Mouse (Mus musculus) limb, embryonic 14.5 days (tissue): Measurements from ENCODE around the gene Rap1gap2. TPM values are rescaled to one million over a fixed set of nuclear protein-coding genes. Genes with fewer than 3 reads are reported as not detected.

ENCODE experiments used
- ATAC-seq: fragments of 200-750 bp; cut with Nextera tagmentation; 2 replicates; pipeline ENCODE4 v1.8.0; 2017; ENCODE audit warnings: low read depth, moderate number of reproducible peaks, moderate TSS enrichment; ENCODE audit not compliant: low FRiP score
- DNase-seq: peaks from one replicate; pipeline ENCODE4 v3.0.0-alpha.2; 2015; ENCODE audit warnings: low spot score
- H3K27ac ChIP-seq: fragments of 300-500 bp; sonication (generic); replicated peaks from 2 replicates; pipeline ENCODE4 v1.5.1; 2014; ENCODE audit warnings: low read depth, mild to moderate bottlenecking, low read length, moderate library complexity, mixed read lengths
- H3K27me3 ChIP-seq: fragments of 300-500 bp; sonication (generic); 2 replicates; pipeline ENCODE4 v1.6.1; 2014; ENCODE audit warnings: low read length, mixed read lengths; ENCODE audit not compliant: control insufficient read depth, insufficient read depth
- H3K36me3 ChIP-seq: fragments of 300-500 bp; sonication (generic); 2 replicates; pipeline ENCODE4 v1.6.1; 2014; ENCODE audit warnings: mild to moderate bottlenecking, low read length, moderate library complexity, mixed read lengths; ENCODE audit not compliant: control insufficient read depth, insufficient read depth
- H3K4me1 ChIP-seq: fragments of 300-500 bp; sonication (generic); 2 replicates; pipeline ENCODE4 v1.6.1; 2014; ENCODE audit warnings: antibody characterized with exemption, low read length, mixed read lengths; ENCODE audit not compliant: control insufficient read depth, insufficient read depth
- H3K4me2 ChIP-seq: fragments of 300-500 bp; sonication (generic); replicated peaks from 2 replicates; pipeline ENCODE4 v1.6.1; 2014; ENCODE audit warnings: low read depth, mild to moderate bottlenecking, low read length, moderate library complexity; ENCODE audit not compliant: severe bottlenecking
- H3K4me3 ChIP-seq: fragments of 300-500 bp; sonication (generic); replicated peaks from 2 replicates; pipeline ENCODE4 v1.5.1; 2014; ENCODE audit warnings: low read length
- H3K9ac ChIP-seq: fragments of 300-500 bp; sonication (generic); 2 replicates; pipeline ENCODE4 v1.6.1; 2014; ENCODE audit warnings: mild to moderate bottlenecking, low read depth, low read length, moderate library complexity; ENCODE audit not compliant: severe bottlenecking
- H3K9me3 ChIP-seq: fragments of 300-500 bp; sonication (generic); 2 replicates; pipeline ENCODE4 v1.6.1; 2016; ENCODE audit warnings: low read length; ENCODE audit not compliant: control insufficient read depth
- POLR2A ChIP-seq: fragments of 200-500 bp; IDR thresholded peaks from 2 replicates; pipeline ENCODE4 v1.8.0; 2012; ENCODE audit warnings: inconsistent platforms, mild to moderate bottlenecking, moderate library complexity, borderline replicate concordance; ENCODE audit not compliant: insufficient read depth, insufficient read length; ENCODE audit errors: extremely low read depth
- WGBS: fragments of 180-500 bp; shearing (Covaris S2); extraction: QIAGEN DNeasy Blood & Tissue Kit; methylation state at CpG from one replicate; pipeline ENCODE4 v1.1.7; 2014; 5-methylcytosine and 5-hydroxymethylcytosine counted together
- polyA plus RNA-seq, 2 experiments: library from polyadenylated mRNA; depleted of rRNA in 1 of 2; stranded (reverse) in 1 of 2; unstranded in 1 of 2; fragments of >200 nt; fragmentation: Nextera tagmentation in 1 of 2; extraction: Ambion mirVana in 1 of 2; gene quantifications; 2 replicates each; pipeline versions ENCODE4 v1.2.1 to v1.2.3; 2012 to 2014

Rap1gap2 gene
- polyA plus RNA-seq, 2 experiments = 1.1 to 4.1 TPM

DNA sequence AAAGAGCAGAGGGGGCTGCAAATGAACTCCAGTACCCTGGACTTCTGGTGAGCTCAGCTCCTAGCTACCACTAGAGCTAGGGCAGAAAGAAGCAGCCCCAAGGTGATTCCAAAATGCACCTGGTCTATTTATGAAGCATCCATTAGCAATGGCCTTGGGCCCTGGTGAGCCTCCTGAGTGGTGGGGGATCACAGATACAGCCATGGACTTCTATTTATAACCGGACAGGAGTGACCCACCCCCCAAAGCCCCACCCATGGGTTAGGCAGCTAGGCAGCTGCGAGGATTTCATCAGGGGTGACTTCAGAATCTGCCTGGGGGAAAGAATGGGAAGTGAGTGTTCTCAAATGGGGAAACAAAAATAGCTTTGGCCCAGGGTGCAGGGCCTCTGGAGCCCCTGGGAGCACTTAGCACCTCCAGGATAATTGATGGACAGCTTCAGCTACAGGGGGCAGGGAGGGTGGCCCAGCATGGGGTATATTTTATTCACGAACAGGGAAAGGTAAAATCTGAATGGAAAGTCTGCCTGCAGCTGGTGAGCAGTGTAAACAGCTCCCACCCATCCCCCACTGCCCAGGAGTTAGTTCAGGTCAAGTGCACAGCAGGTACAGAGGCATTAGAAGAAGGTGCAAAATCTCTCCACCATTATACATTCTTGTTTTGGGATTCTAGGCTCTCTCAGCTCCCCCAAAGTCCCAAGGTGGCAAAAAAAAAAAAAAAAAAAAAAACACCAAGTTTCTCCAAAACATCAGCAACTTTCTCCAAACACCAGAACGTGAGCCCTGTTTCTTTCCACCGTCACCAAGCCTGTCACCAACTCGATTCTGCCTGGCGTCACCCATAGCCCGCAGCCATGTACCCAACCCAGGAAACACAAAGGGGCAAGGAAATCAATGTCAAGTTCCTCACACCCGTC, 86.4 kb downstream of the Rap1gap2 start:
- TF ChIP-seq POLR2A = no peak
- no peak for DNase-seq
- H3K4me3 ChIP-seq = no peak overlapping the region
- H3K27ac ChIP-seq = no peak overlapping the region
- peaks cover 43% of the 10 kb centered on the region for H3K27me3 ChIP-seq
- H3K4me1 ChIP-seq = peaks cover 8% of the 10 kb centered on the region
- 49% methylated on average over 9 of the region's 9 CpGs for WGBS
- H3K36me3 ChIP-seq = no peaks in the 10 kb centered on the region
- H3K9me3 ChIP-seq = no peaks in the 10 kb centered on the region
- no peak for ATAC-seq
- H3K9ac ChIP-seq = no peak overlapping the region
- H3K4me2 ChIP-seq = no peak overlapping the region

DNA sequence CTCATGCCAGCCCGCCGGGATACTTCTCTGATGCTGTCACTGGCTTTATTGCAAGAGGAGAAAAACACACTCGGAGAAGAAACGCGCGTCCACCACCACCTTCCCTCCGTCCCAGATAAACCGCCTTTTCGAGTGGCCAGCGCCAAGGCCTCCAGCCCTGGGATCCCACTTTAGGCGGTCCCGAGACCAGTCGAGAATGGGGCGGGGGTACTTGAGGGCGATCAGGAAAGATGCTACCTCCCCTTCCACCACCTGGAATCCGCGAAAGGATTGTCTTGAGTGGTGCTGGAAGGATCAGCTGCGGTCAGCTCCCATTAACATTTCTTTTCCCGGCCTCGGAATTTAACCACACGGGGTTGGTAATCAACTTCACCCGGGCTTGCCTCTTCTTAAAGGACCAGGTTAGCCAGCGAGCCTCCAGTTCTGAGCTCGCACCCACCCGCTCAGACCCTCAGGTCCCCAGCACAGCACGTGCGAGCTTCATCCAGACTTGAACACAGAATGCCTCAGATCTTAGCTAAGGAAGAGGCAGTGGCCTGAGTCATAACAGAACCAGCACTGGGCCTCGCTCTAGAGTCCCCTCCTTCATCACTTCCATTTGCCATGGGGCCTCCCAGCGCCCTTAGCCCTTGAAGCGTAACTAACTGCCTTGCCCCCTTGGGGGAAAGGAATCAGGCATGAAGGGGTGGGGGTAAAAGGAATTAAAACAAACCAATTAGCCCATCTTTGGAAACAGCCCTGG, 87.3 kb downstream of the Rap1gap2 start:
- ATAC-seq (no peak), DNase-seq (no peak)
- peaks cover 43% of the 10 kb centered on the region for H3K27me3 ChIP-seq

DNA sequence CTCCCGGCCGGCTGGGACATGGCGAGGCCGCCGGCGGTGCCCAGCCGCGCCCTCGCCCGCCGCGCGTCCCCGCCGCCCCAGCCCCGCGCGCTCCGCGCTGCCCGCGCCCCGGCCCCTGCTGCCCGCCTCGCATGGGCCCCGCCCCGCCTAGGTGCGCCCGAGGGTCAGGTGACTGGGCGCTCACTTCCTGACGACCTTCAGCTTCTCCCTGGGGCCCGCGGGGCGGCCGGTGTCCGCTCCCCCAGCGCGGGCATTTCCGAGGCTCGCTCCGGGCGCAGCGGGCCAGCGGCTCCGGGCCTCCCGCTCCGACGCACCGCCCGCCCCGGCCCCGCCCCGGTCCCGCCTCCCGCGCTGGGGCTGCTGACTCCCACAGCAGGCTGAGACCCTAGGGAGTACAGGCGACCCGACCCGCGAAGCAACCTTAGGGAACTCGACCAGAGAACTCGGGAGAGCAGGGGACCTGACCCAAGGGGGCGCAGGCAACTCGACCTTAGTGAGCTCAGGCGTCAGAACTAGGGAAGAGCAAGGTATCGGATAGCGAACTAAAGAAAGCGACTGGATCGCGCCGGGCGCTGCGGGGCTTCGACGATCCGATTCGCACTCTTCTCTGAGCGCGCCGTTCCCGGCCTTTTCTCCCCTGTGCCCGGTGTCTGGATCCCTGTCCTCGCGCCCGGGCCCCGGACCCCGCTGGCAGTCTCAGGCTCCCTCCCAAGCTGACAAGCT, 88.1 kb downstream of the Rap1gap2 start:
- Histone ChIP-seq H3K4me2 (peak overlapping the region; percentile 83), H3K36me3 (no peaks in the 10 kb centered on the region), H3K27me3 (peaks cover 43% of the 10 kb centered on the region), H3K9me3 (no peaks in the 10 kb centered on the region), H3K4me3 (peak overlapping the region; percentile 63), H3K27ac (no peak overlapping the region), H3K4me1 (peaks cover 8% of the 10 kb centered on the region), H3K9ac (peak overlapping the region; percentile 58)
- no peak for TF ChIP-seq POLR2A
- ATAC-seq (peak; percentile 47), DNase-seq (no peak)
- under 1% methylated on average over 63 of the region's 87 CpGs for WGBS

More for the DNA sequence above, 87.3 kb downstream of the Rap1gap2 start:
- Histone ChIP-seq H3K9me3 (no peaks in the 10 kb centered on the region), H3K4me1 (peaks cover 8% of the 10 kb centered on the region), H3K27ac (no peak overlapping the region), H3K4me2 (peak overlapping the region; percentile 83), H3K4me3 (peak overlapping the region; percentile 63), H3K36me3 (no peaks in the 10 kb centered on the region), H3K9ac (peak overlapping the region; percentile 58; the same call in 1 of the 2 replicates)
- TF ChIP-seq POLR2A = no peak
- 4% methylated on average over 30 of the region's 30 CpGs for WGBS

DNA sequence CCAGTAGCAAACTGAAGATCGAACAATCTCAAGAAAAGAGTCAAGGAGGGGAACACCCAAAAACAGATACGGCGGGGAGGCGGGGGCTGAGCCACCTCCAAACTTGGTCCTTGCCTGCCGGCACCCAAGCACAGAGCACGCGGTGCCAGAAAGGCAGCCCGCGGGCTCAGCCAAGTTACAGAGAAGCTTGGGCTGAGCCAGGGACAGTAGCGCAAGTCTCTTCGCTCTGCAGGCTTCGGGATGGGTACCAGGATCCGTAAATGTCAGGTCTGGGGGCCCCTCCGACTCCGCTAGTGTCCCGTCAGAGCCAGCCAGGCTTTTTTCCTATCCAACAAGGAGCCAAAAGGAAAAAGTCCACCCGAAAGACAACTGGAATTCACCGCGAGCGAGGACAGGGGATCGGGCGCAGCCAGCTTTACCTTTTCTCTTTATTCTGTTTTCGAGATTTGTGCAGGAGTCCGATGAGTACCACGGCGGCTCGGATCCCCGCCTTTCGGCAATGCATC, 88.7 kb downstream of the Rap1gap2 start:
- H3K36me3 ChIP-seq = no peaks in the 10 kb centered on the region
- H3K9ac ChIP-seq = peak overlapping the region; percentile 58
- no peaks in the 10 kb centered on the region for H3K9me3 ChIP-seq
- peak overlapping the region; percentile 63 for H3K4me3 ChIP-seq
- H3K4me1 ChIP-seq = peaks cover 8% of the 10 kb centered on the region
- no peak for DNase-seq
- H3K27me3 ChIP-seq = peaks cover 43% of the 10 kb centered on the region
- no peak for TF ChIP-seq POLR2A
- ATAC-seq = no peak; the same call in 1 of the 2 replicates
- 1% methylated on average over 29 of the region's 29 CpGs for WGBS
- H3K27ac ChIP-seq = no peak overlapping the region
- peak overlapping the region; percentile 83 for H3K4me2 ChIP-seq
